Mouse (Mus musculus): Measurements from ENCODE around the gene Esyt3. TPM values are rescaled to one million over a fixed set of nuclear protein-coding genes. Genes with fewer than 3 reads are reported as not detected.

Gene Esyt3
- polyA plus RNA-seq, 1 experiment from 2014 or later = 0.32 TPM

GRCm38 (mm10) chr9:99336538-99336937 lies 21.8 kb downstream of the Esyt3 start:
- H3K9ac ChIP-seq (replicated peaks; ENCODE audit: low read length) = no peak overlapping the region
- H3K4me1 ChIP-seq (ENCODE audit: insufficient read depth, low read length) = no peaks in the 10 kb centered on the region
- no peaks in the 10 kb centered on the region for H3K9me3 ChIP-seq (ENCODE audit: low read length)
- H3K4me2 ChIP-seq (replicated peaks; ENCODE audit: low read depth, low read length) = no peak overlapping the region
- no peaks in the 10 kb centered on the region for H3K36me3 ChIP-seq (ENCODE audit: insufficient read depth, low read length)
- H3K4me3 ChIP-seq (ENCODE audit: low read length) = no peak overlapping the region
- H3K27me3 ChIP-seq (ENCODE audit: insufficient read depth, low read length) = no peaks in the 10 kb centered on the region
- whole genome bisulfite sequencing = 81% methylated on average over 4 of the region's 4 CpGs
- H3K27ac ChIP-seq (ENCODE audit: low read length) = no peak overlapping the region
- no peak for ATAC-seq (ENCODE audit: low FRiP score, low TSS enrichment)

- H3K4me1 ChIP-seq (ENCODE audit: insufficient read depth, low read length) = peaks cover 6% of the 10 kb centered on the region
- H3K4me3 ChIP-seq (ENCODE audit: low read length) = no peak overlapping the region
- H3K4me2 ChIP-seq (replicated peaks; ENCODE audit: low read depth, low read length) = no peak overlapping the region
- no peaks in the 10 kb centered on the region for H3K36me3 ChIP-seq (ENCODE audit: insufficient read depth, low read length)
- H3K27me3 ChIP-seq (ENCODE audit: insufficient read depth, low read length) = no peaks in the 10 kb centered on the region
- WGBS = 57% methylated on average over 4 of the region's 4 CpGs
- no peak overlapping the region for H3K27ac ChIP-seq (ENCODE audit: low read length)
- no peak overlapping the region for H3K9ac ChIP-seq (replicated peaks; ENCODE audit: low read length)
- no peaks in the 10 kb centered on the region for H3K9me3 ChIP-seq (ENCODE audit: low read length)
- ATAC-seq (ENCODE audit: low FRiP score, low TSS enrichment) = no peak
These were observed 31.5 kb downstream of the Esyt3 start for GRCm38 (mm10) chr9:99326881-99327280.

DNA sequence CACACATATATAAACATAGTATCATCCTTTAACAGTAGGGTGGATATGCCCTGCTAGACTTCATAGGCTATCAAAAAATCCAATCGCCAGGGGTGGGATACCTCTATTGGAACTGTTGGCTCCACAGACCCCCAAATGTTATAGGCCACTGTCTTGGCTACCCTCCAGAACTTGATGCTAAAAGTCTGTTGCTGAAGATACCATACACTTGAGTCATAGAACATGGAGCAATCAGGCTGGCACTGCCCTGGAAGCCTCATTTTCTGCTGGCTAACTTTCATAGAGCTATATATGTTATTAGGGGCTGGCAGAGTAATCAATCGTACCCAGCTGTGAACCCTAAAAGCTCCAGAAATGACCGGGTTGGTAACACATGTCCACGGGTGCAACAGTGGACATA lies 32.4 kb downstream of the Esyt3 start:
- WGBS = 83% methylated on average over 4 of the region's 4 CpGs
- H3K4me2 ChIP-seq (replicated peaks; ENCODE audit: low read depth, low read length) = no peak overlapping the region
- no peak overlapping the region for H3K27ac ChIP-seq (ENCODE audit: low read length)

DNA sequence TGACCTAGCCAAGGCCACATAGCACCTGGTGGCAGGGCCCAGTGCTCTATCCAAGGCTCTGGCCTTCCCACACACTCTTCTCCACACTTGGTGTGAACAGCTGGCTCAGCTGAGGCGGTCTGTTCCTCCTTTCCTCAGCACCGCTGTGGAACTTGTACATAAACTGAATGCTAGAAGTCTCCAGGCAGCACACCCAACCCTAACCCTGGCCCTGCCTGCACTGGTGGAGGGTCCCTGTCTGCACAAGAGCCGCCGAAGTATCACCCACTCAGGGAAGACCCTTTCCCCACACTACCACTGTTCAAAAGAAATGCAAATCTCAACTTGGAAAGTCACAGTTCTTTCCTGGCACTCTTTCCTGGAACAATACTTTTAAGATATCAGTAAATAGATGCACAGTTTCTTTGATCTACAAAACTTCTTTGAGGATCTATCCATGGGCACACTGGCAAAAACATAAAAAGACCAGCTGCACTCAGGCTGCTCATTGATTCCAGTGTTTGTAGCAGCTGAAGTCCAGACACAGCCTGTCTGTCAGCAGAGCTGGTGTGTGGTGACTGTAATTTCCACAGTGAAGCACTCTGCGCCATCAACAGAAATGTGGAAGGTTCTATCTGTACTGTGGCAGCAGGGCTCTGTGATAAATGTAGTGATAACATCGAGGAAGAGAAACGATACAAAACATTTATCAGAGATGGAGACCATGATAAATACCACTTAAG lies 33.0 kb downstream of the Esyt3 start:
- ATAC-seq (ENCODE audit: low FRiP score, low TSS enrichment) = no peak
- WGBS = 84% methylated on average over 7 of the region's 7 CpGs
- peaks cover 6% of the 10 kb centered on the region for H3K4me1 ChIP-seq (ENCODE audit: insufficient read depth, low read length)

More for the DNA sequence above, 32.4 kb downstream of the Esyt3 start:
- Histone ChIP-seq H3K9me3 (ENCODE audit: low read length) (no peaks in the 10 kb centered on the region), H3K4me3 (ENCODE audit: low read length) (no peak overlapping the region), H3K9ac (replicated peaks; ENCODE audit: low read length) (no peak overlapping the region), H3K4me1 (ENCODE audit: insufficient read depth, low read length) (peaks cover 6% of the 10 kb centered on the region), H3K27me3 (ENCODE audit: insufficient read depth, low read length) (no peaks in the 10 kb centered on the region), H3K36me3 (ENCODE audit: insufficient read depth, low read length) (no peaks in the 10 kb centered on the region)
- ATAC-seq (ENCODE audit: low FRiP score, low TSS enrichment) = no peak

DNA sequence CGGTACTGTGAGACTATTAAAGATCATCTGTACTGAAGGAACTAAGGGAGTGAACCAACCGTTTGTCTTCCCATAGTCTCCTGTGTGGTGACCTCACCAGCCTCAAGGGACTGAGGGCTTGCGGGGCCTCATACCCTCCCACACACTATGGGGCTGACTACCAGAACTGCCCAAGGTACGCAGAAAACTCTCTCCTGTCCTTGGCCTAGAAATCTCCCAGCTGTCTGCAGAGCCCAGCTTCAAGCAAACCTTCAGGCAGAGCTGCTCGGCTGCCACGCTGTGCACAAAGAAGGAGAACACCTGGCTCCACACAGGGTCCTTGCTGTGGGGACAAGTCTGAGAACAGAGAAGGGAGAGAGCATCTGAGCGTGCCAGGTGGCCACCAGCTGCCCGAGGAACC lies 38.4 kb downstream of the Esyt3 start:
- no peak overlapping the region for H3K9ac ChIP-seq (replicated peaks; ENCODE audit: low read length)
- H3K4me2 ChIP-seq (replicated peaks; ENCODE audit: low read depth, low read length) = no peak overlapping the region
- no peaks in the 10 kb centered on the region for H3K9me3 ChIP-seq (ENCODE audit: low read length)
- no peak overlapping the region for H3K4me3 ChIP-seq (ENCODE audit: low read length)
- no peak overlapping the region for H3K27ac ChIP-seq (ENCODE audit: low read length)
- H3K36me3 ChIP-seq (ENCODE audit: insufficient read depth, low read length) = no peaks in the 10 kb centered on the region
- WGBS = 30% methylated on average over 8 of the region's 8 CpGs
- ATAC-seq (ENCODE audit: low FRiP score, low TSS enrichment) = peak; percentile 21; the same call in 1 of the 2 replicates
- H3K27me3 ChIP-seq (ENCODE audit: insufficient read depth, low read length) = no peaks in the 10 kb centered on the region
- peaks cover 4% of the 10 kb centered on the region for H3K4me1 ChIP-seq (ENCODE audit: insufficient read depth, low read length)

More for the DNA sequence above, 33.0 kb downstream of the Esyt3 start:
- Histone ChIP-seq H3K9me3 (ENCODE audit: low read length) (no peaks in the 10 kb centered on the region), H3K4me2 (replicated peaks; ENCODE audit: low read depth, low read length) (no peak overlapping the region), H3K9ac (replicated peaks; ENCODE audit: low read length) (no peak overlapping the region), H3K4me3 (ENCODE audit: low read length) (no peak overlapping the region), H3K27me3 (ENCODE audit: insufficient read depth, low read length) (no peaks in the 10 kb centered on the region), H3K36me3 (ENCODE audit: insufficient read depth, low read length) (no peaks in the 10 kb centered on the region), H3K27ac (ENCODE audit: low read length) (no peak overlapping the region)

DNA sequence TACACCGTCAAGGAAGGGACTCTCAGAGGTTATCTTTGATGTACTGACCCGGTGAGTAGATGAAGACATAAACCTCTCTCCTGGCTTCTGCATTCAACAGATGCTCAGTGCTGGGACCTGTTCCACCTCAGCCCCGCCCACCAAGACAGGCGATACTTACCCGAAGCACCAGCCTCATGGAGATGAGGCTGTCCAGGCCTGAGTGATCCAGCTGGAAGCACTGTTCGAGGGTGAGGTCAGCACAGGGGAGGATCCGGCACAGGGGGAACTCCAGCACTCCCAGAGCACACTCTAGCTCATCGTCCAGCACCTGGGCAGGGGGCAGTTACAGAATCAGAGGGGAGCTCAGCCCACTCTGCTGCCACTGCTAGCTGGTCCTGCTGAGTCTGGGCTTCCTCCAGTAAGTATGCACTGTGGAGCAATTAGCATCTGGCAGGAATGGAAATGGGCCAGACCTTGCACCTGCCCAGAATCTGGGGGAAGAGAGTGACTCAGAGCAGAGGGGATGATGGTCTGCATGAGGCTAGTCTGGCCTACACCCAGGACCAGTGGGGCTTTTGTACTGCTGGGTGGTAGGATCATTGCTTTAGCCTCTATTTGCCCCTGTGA lies 38.9 kb downstream of the Esyt3 start:
- H3K27ac ChIP-seq (ENCODE audit: low read length) = no peak overlapping the region
- H3K36me3 ChIP-seq (ENCODE audit: insufficient read depth, low read length) = no peaks in the 10 kb centered on the region
- H3K27me3 ChIP-seq (ENCODE audit: insufficient read depth, low read length) = no peaks in the 10 kb centered on the region
- no peak overlapping the region for H3K9ac ChIP-seq (replicated peaks; ENCODE audit: low read length)
- H3K9me3 ChIP-seq (ENCODE audit: low read length) = no peaks in the 10 kb centered on the region
- H3K4me3 ChIP-seq (ENCODE audit: low read length) = no peak overlapping the region
- H3K4me1 ChIP-seq (ENCODE audit: insufficient read depth, low read length) = peaks cover 4% of the 10 kb centered on the region
- 46% methylated on average over 8 of the region's 8 CpGs for WGBS
- no peak overlapping the region for H3K4me2 ChIP-seq (replicated peaks; ENCODE audit: low read depth, low read length)
- ATAC-seq (ENCODE audit: low FRiP score, low TSS enrichment) = no peak; the same call in 1 of the 2 replicates

- Histone ChIP-seq H3K4me3 (ENCODE audit: low read length) (no peak overlapping the region), H3K4me2 (replicated peaks; ENCODE audit: low read depth, low read length) (no peak overlapping the region), H3K4me1 (ENCODE audit: insufficient read depth, low read length) (peaks cover 3% of the 10 kb centered on the region; the same call in 1 of the 2 replicates), H3K36me3 (ENCODE audit: insufficient read depth, low read length) (peaks cover 13% of the 10 kb centered on the region), H3K9ac (replicated peaks; ENCODE audit: low read length) (no peak overlapping the region), H3K27me3 (ENCODE audit: insufficient read depth, low read length) (no peaks in the 10 kb centered on the region), H3K27ac (ENCODE audit: low read length) (no peak overlapping the region), H3K9me3 (ENCODE audit: low read length) (no peaks in the 10 kb centered on the region)
- 82% methylated on average over 6 of the region's 6 CpGs for WGBS
- ATAC-seq (ENCODE audit: low FRiP score, low TSS enrichment) = no peak
These were observed 52.1 kb downstream of the Esyt3 start for GRCm38 (mm10) chr9:99306226-99306625.

DNA sequence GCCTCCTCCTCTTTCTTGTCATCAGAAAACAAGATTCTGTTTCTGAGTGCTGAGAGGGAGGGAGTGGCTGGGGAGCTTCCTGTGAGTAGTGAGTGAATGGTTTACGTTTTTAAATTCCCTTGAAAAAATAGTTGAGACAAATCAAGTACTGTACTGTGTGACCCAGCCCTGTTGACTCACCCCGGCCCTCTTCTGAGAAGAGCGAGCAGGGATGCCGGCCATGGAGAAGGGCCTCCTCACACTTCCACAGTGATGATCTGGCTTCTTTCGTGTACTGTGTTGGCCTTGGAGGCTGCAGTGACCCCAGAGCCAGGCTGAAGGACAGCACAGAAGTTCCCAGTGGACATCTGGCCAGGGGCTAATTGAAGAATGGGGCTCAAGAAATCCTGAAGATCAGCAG lies 54.1 kb downstream of the Esyt3 start:
- WGBS = 86% methylated on average over 5 of the region's 5 CpGs

More for the DNA sequence above, 54.1 kb downstream of the Esyt3 start:
- ATAC-seq (ENCODE audit: low FRiP score, low TSS enrichment) = no peak
- Histone ChIP-seq H3K9ac (replicated peaks; ENCODE audit: low read length) (no peak overlapping the region), H3K9me3 (ENCODE audit: low read length) (no peaks in the 10 kb centered on the region), H3K27me3 (ENCODE audit: insufficient read depth, low read length) (no peaks in the 10 kb centered on the region), H3K4me2 (replicated peaks; ENCODE audit: low read depth, low read length) (no peak overlapping the region), H3K27ac (ENCODE audit: low read length) (no peak overlapping the region), H3K36me3 (ENCODE audit: insufficient read depth, low read length) (peaks cover 10% of the 10 kb centered on the region), H3K4me1 (ENCODE audit: insufficient read depth, low read length) (no peaks in the 10 kb centered on the region), H3K4me3 (ENCODE audit: low read length) (no peak overlapping the region)

Data from kidney, embryonic 16.5 days (tissue).